ENCODE assay signal across 25 mouse cellular contexts in genomic region chr9:21021363-21021762, GRCm38 (mm10). TPM values are rescaled to one million over a fixed set of nuclear protein-coding genes. Genes with fewer than 3 reads are reported as not detected.
A peak's percentile ranks its signal among the peaks of the same experiment; 100 is the strongest.
DNase-seq lines count a peak whose midpoint lies in the region; ATAC-seq and TF ChIP-seq lines count a peak whose summit lies in the region.
"Had no signal": no experiment of that assay in that cellular context is flagged by ENCODE, and none has a peak within 500 bp of the region (broad histone marks: within the 10 kb centered on the region; RNA-seq: fewer than 3 reads in every experiment).

No protein-coding gene starts in this region.

- no peak overlapping the region for H3K4me2 ChIP-seq in lung, embryonic 15.5 days
- H3K4me2 ChIP-seq in lung, postnatal 0 days (replicated peaks; ENCODE audit: low read depth, low read length), result no peak overlapping the region
- H3K4me2 ChIP-seq: embryonic facial prominence, embryonic 13.5 days; embryonic facial prominence, embryonic 15.5 days; forebrain, embryonic 12.5 days had no signal

- no peak for TF ChIP-seq POLR2A in thymus, adult 2 months (IDR thresholded peaks at IDR 0.05; ENCODE audit: control insufficient read depth, extremely low read depth, insufficient read depth, low read length, poor library complexity)

- H3K27ac ChIP-seq in lung, embryonic 15.5 days, result peak overlapping the region; percentile 77
- H3K27ac ChIP-seq in lung, postnatal 0 days (ENCODE audit: low read length), result peak overlapping the region; percentile 87
- peak overlapping the region; percentile 41; the same call in 1 of the 2 replicates for H3K27ac ChIP-seq in thymus, adult 2 months (ENCODE audit: control insufficient read depth, insufficient read depth, low read length)
- H3K27ac ChIP-seq: embryonic facial prominence, embryonic 13.5 days; embryonic facial prominence, embryonic 15.5 days; forebrain, embryonic 10.5 days; forebrain, embryonic 12.5 days had no signal

- peak; percentile 90 for TF ChIP-seq EP300 in lung, postnatal 0 days (IDR thresholded peaks at IDR 0.05)

- H3K36me3 ChIP-seq in lung, embryonic 15.5 days, result no peaks in the 10 kb centered on the region; the same call in 1 of the 2 replicates
- H3K36me3 ChIP-seq in lung, postnatal 0 days (ENCODE audit: insufficient read depth, low read length), result 0 out of 2 replicates have a peak, but pooled peaks cover 8% of the 10 kb centered on the region
- H3K36me3 ChIP-seq in thymus, adult 2 months (ENCODE audit: control insufficient read depth, insufficient read depth, low read length), result peaks cover 3% of the 10 kb centered on the region; the same call in 1 of the 2 replicates
- H3K36me3 ChIP-seq: embryonic facial prominence, embryonic 13.5 days; forebrain, embryonic 10.5 days; forebrain, embryonic 12.5 days had no signal

- TF ChIP-seq CTCF in lung, postnatal 0 days (IDR thresholded peaks at IDR 0.05), result no peak
- TF ChIP-seq CTCF in thymus, adult 2 months (IDR thresholded peaks at IDR 0.05; ENCODE audit: borderline replicate concordance, control insufficient read depth, extremely low read depth, insufficient read depth, low read length, poor library complexity), result no peak

- no peak for ATAC-seq in lung, embryonic 15.5 days (ENCODE audit: borderline replicate concordance, extremely low read depth, low FRiP score, low TSS enrichment)
- ATAC-seq in lung, postnatal 0 days, result peak; percentile 30; the same call in 1 of the 2 replicates
- ATAC-seq: activated CD4-positive, CD25-positive, alpha-beta regulatory T cell, adult 4 months; forebrain, embryonic 14.5 days; forebrain, embryonic 16.5 days had no signal

- H3K4me1 ChIP-seq in lung, embryonic 15.5 days, result peaks cover 30% of the 10 kb centered on the region
- H3K4me1 ChIP-seq in lung, postnatal 0 days (ENCODE audit: insufficient read depth, low read depth, low read length), result peaks cover 10% of the 10 kb centered on the region
- peaks cover 14% of the 10 kb centered on the region for H3K4me1 ChIP-seq in thymus, adult 2 months (replicated peaks; ENCODE audit: control insufficient read depth, insufficient read depth, low read length)
- H3K4me1 ChIP-seq: forebrain, embryonic 12.5 days had no signal

- H3K4me3 ChIP-seq in lung, embryonic 15.5 days, result no peak overlapping the region
- no peak overlapping the region for H3K4me3 ChIP-seq in lung, postnatal 0 days (ENCODE audit: low read depth, low read length)
- H3K4me3 ChIP-seq in thymus, adult 2 months (ENCODE audit: control insufficient read depth, insufficient read depth, low read length), result no peak overlapping the region
- H3K4me3 ChIP-seq: embryonic facial prominence, embryonic 13.5 days; embryonic facial prominence, embryonic 15.5 days; erythroblast, embryonic 14.5 days; forebrain, embryonic 10.5 days; forebrain, embryonic 12.5 days had no signal

- 43% methylated on average over 3 of the region's 3 CpGs for WGBS in lung, embryonic 15.5 days
- 61% methylated on average over 3 of the region's 3 CpGs for WGBS in lung, postnatal 0 days
- WGBS in thymus, adult 2 months, result 97% methylated on average over 3 of the region's 3 CpGs

- no peaks in the 10 kb centered on the region for H3K9me3 ChIP-seq in lung, embryonic 15.5 days
- no peaks in the 10 kb centered on the region for H3K9me3 ChIP-seq in lung, postnatal 0 days (ENCODE audit: low read length)
- H3K9me3 ChIP-seq: embryonic facial prominence, embryonic 13.5 days; embryonic facial prominence, embryonic 15.5 days; forebrain, embryonic 10.5 days; forebrain, embryonic 12.5 days; G1E had no signal

- H3K27me3 ChIP-seq in lung, embryonic 15.5 days, result peaks cover 9% of the 10 kb centered on the region
- H3K27me3 ChIP-seq in lung, postnatal 0 days (replicated peaks; ENCODE audit: insufficient read depth, low read length), result no peaks in the 10 kb centered on the region
- H3K27me3 ChIP-seq in thymus, adult 2 months (ENCODE audit: control insufficient read depth, insufficient read depth, low read length), result no peaks in the 10 kb centered on the region

- DNase-seq in lung, postnatal 10 days, result no peak
- peak; percentile 64 for DNase-seq in lung, postnatal 0 days (ENCODE audit: low spot score)
- DNase-seq in lung, postnatal 36 days, result no peak
- DNase-seq in thymus, adult 2 months, result no peak
- no peak for DNase-seq in thymus, postnatal 25 days
- DNase-seq in embryo, embryonic 9.5 days (ENCODE audit: extremely low spot score), result no peak
- DNase-seq: adrenal gland, adult 8-10 months; adrenal gland, postnatal 14 days; adrenal gland, postnatal 36 days; cerebellum, adult 11-12 months; cerebellum, adult 2 months; cerebellum, adult 9-10 months; cerebellum, postnatal 10 days; cerebellum, postnatal 25 days had no signal

- H3K9ac ChIP-seq in lung, embryonic 15.5 days, result no peak overlapping the region
- no peak overlapping the region for H3K9ac ChIP-seq in lung, postnatal 0 days (replicated peaks; ENCODE audit: low read depth)
- H3K9ac ChIP-seq: embryonic facial prominence, embryonic 13.5 days; embryonic facial prominence, embryonic 15.5 days; forebrain, embryonic 12.5 days had no signal

RNA-seq across cellular contexts. Expression of gene Icam1, which starts 5.6 kb away (rescaled TPM):
- 55.1 and 57.5 TPM in 2 replicates for polyA plus RNA-seq in lung, embryonic 15.5 days (2015; fragmentation: Nextera tagmentation; extraction: Ambion mirVana)
- 236 and 352 TPM in 2 replicates for polyA plus RNA-seq in lung, postnatal 0 days (2015; fragmentation: Nextera tagmentation; extraction: Ambion mirVana)
- 78.1 and 90.8 TPM in 2 replicates for polyA plus RNA-seq in thymus, adult 2 months (2012; rRNA removed)

RNA-seq across cellular contexts. Expression of gene Icam4, which starts 7.8 kb away (rescaled TPM):
- polyA plus RNA-seq in lung, embryonic 15.5 days (2015; fragmentation: Nextera tagmentation; extraction: Ambion mirVana), result 2.4 and 2.9 TPM in 2 replicates
- polyA plus RNA-seq in lung, postnatal 0 days (2015; fragmentation: Nextera tagmentation; extraction: Ambion mirVana), result 3.3 and 3.8 TPM in 2 replicates
- polyA plus RNA-seq in thymus, adult 2 months (2012; rRNA removed), result 0.26 and 0.71 TPM in 2 replicates
- polyA plus RNA-seq: forebrain, embryonic 14.5 days; forebrain, embryonic 16.5 days had no signal

RNA-seq across cellular contexts. Expression of gene Icam5, which starts 10.5 kb away (rescaled TPM):
- 0.17 and 0.23 TPM in 2 replicates for polyA plus RNA-seq in lung, embryonic 15.5 days (2015; fragmentation: Nextera tagmentation; extraction: Ambion mirVana)
- polyA plus RNA-seq in lung, postnatal 0 days (2015; fragmentation: Nextera tagmentation; extraction: Ambion mirVana), result 0.18 and 0.27 TPM in 2 replicates
- polyA plus RNA-seq in thymus, adult 2 months (2012; rRNA removed), result 0.63 and 1.0 TPM in 2 replicates
- polyA plus RNA-seq: activated CD4-positive, CD25-positive, alpha-beta regulatory T cell, adult 4 months; embryonic facial prominence, embryonic 11.5 days had no signal

RNA-seq across cellular contexts. Expression of gene Mrpl4, which starts 18.8 kb away (rescaled TPM):
- polyA plus RNA-seq in lung, embryonic 15.5 days (2015; fragmentation: Nextera tagmentation; extraction: Ambion mirVana), result 157 and 160 TPM in 2 replicates
- 112 and 125 TPM in 2 replicates for polyA plus RNA-seq in lung, postnatal 0 days (2015; fragmentation: Nextera tagmentation; extraction: Ambion mirVana)
- polyA plus RNA-seq in thymus, adult 2 months (2012; rRNA removed), result 125 and 140 TPM in 2 replicates

RNA-seq across cellular contexts. Expression of gene S1pr2, which starts 44.8 kb away (rescaled TPM):
- polyA plus RNA-seq in lung, embryonic 15.5 days (2015; fragmentation: Nextera tagmentation; extraction: Ambion mirVana), result 63.4 and 65.2 TPM in 2 replicates
- polyA plus RNA-seq in lung, postnatal 0 days (2015; fragmentation: Nextera tagmentation; extraction: Ambion mirVana), result 60.8 and 62.3 TPM in 2 replicates
- 11.0 and 11.2 TPM in 2 replicates for polyA plus RNA-seq in thymus, adult 2 months (2012; rRNA removed)
